Mouse (Mus musculus) spleen, postnatal 10 days (tissue): ENCODE results near the gene Slc6a17.

Experiments used
- DNase-seq, 2 experiments: peaks; one replicate each; pipeline ENCODE4 v3.0.0; 2021 to 2022; ENCODE audit warnings: low spot score in 2 of 2

Gene Slc6a17

DNA sequence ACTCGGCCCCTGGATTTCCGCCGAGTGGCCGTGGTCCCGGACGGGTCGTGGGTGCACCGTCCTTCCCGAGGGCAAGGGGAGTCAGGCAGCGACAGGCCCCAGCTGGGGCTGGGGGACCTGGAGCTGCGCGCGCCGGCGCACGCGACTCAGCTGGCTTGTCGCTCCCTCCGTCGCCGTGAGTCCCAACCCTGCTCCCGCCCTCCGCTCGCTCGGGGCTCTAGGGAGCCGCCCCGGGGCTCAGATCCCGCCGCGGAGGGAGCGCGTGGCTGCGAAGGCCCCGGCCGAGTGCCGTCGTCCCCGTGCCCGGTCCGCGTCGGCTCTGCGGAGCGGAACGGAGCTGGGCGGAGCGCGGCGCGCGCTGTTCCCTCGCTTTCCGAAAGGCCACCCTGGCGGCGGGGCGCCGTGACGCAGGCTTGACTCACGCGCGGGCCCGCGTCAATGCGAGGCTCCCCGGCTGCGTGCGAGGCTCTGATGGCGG, at the start of gene Slc6a17:
Gene Slc6a17, minus strand, starts transcription at position 388 of the 478 bp plus-strand sequence.
- DNase-seq, result no peak

GRCm38 (mm10) chr3:107565331-107565730, 47.5 kb upstream of the Slc6a17 start:
- no peak for DNase-seq

DNA sequence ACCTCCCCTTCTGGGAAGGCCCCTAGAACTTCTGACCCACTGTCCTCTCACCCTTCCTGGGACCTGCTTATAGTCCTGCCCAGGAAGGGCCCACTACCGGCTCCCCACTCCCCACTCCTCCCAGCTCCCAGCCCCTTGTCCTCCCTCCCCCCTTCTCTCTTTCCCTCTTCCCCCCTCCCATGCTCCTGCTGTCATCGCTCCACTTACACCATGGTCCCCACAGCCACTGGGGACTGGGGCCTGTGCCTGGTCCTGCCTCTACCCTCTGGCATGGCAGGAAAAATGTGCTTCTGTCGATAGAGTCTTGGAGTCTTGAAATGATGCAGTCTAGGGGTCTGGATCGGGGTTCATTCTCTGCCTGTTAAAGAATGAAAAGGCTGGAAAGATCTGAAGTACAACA, 46.1 kb upstream of the Slc6a17 start:
- no peak for DNase-seq

DNA sequence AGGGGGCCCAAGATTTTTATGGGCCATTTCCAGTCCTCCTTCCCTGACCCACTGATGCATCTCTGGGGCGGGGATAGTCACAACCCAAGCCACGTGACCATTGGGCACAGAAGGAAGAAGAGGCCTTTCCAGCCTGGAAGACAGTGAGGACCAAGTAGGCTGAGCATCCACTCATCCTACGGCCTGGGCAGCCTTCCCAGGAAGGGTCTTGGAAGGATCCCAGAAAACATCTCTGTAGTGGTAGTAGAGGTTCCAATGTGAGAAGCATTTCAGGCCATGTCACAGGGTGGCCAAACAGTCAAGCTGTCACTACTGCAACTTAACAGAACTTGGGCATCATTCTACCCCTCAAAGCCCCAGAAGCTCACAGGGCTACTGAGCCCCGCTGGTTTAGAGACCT, 44.8 kb upstream of the Slc6a17 start:
- DNase-seq, result no peak

- DNase-seq, result no peak
Measured at GRCm38 (mm10) chr3:107562104-107562503, 44.3 kb upstream of the Slc6a17 start.

DNA sequence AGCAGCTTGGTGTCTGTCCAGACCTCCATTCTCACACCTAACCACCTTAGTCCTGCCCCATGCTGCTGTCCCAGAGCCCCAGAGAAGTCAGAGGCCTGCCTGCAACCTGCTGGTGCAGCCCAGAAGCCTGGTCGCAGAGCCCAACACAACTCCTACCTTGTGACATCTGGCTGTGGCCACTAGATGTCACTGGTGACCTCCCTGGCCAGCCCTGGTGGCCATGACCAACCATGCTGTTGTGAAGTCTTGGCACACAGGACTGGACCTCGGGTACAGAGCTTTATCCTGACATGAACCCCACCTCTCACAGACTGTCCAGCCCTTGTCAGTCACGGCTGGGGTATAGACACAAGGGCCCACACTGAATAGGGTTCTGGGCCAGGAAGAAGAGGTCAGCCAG, 41.4 kb upstream of the Slc6a17 start:
- peak; percentile 15 to 47 for DNase-seq

GRCm38 (mm10) chr3:107558740-107559139, 40.9 kb upstream of the Slc6a17 start:
- no peak for DNase-seq

- no peak for DNase-seq
Measured at GRCm38 (mm10) chr3:107554842-107555241, 37.0 kb upstream of the Slc6a17 start, which contains the start of gene Ubl4b. Ubl4b (minus strand) TSS chr3:107555073.

DNA sequence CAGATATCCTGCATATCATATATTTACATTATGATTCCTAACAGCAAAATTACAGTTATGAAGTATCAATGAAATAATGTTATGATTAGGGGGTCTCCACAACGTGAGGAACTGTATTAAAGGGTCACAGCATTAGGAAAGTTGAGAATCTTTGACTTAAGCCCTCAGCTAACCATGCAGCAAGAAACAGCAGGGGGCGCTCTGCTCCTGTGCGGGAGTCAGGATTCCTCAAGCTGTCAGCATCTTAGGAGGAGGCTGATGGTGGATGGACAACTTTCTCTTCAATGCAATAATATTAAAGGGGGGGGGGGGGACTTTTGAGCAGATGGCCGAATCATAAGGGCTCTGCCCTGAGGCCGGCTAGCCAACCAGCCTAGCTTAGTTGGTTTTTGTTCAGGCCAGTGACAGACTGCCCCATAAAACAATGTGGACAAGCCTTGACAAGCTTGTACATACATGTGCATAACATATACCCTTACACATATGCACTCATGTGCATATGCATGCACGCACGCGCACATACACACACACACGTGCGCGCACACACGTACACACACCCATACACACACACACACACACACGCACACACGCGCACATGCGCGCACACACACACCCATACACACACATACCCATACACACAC, 32.7 kb upstream of the Slc6a17 start:
- peak in 1 of 2 experiments; percentile 67 for DNase-seq

- DNase-seq, result no peak
Measured at GRCm38 (mm10) chr3:107546956-107547355, 29.1 kb upstream of the Slc6a17 start.

DNA sequence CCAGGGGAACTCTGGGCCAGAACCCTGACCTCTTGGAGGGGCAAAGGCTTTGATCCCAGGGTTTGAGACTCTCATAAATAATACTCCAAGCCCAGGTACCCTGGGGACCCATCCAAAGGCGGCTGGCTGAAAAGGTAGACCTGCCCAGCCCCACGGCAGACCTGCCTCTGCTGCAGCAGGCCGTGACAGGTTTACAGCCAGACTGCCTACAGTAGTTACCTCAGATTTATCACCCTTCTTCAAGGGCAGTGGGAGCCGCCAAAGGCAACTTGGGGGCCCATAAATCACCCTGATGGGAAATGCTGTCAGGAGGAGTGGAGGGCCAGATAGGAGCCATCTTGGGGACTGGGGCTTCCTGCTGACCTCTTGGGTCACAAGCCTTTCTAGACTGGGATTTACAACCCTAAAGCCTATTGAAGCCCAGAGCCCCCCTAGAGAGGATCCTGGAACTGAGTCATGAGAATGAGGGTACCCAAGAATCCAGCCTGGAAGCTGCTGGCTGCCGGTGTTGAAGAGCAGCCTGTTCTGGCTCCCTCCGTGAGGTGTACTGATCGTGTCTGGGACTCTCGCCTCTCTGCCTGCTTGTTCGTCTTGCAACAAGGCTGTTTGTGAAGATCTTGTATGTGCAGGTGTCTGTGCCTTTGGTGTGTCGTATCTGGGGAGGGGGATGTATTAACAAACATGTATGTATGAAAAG, 28.0 kb upstream of the Slc6a17 start:
- DNase-seq, result no peak

GRCm38 (mm10) chr3:107545278-107545677, 27.5 kb upstream of the Slc6a17 start:
- DNase-seq, result no peak

DNA sequence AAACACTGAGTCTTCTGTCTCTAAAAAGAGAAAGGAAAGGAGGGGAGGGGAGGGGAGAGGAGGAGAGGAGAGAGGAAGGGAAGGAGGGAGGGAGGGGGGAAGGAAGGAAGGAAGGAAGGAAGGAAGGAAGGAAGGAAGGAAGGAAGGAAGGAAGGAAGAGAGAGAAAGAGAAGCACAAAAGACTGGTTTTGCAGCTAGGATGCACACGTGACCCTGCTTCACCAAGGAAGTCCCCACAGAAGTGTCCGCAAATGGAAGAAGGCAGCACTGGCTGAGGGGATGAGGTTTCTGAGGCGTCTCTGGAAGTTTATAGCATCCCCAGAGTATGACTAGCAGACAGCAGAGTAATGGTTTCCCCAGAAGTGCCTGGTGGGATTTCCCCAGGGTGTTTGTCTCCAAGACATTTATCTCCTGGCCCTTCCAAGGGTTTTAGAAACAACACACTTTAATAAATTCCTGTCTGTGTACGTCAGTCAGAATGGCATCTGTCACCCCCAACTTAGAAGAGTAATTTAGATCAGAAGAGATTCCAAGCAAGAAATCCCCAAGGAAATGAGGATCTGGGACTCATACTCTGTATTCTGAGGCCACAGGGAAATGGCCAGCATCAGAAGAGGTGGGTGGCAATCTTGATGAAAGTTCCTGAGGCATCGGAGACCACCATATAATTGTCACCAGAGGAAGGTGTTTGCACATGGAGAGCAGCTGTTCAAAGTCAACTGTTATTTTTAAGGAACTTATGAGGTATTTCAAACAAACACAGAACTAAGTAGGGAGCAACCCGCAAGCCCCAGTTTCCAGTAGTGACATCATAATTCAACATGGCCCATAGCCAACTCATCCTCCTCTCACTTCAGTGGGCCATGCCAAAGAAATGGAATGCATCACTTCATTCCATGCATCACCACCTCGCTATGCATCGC, 25.6 kb upstream of the Slc6a17 start:
- DNase-seq, result no peak

- DNase-seq, result no peak
Measured at GRCm38 (mm10) chr3:107542584-107542983, 24.8 kb upstream of the Slc6a17 start.

GRCm38 (mm10) chr3:107537504-107537889, 19.7 kb upstream of the Slc6a17 start:
- no peak for DNase-seq

DNA sequence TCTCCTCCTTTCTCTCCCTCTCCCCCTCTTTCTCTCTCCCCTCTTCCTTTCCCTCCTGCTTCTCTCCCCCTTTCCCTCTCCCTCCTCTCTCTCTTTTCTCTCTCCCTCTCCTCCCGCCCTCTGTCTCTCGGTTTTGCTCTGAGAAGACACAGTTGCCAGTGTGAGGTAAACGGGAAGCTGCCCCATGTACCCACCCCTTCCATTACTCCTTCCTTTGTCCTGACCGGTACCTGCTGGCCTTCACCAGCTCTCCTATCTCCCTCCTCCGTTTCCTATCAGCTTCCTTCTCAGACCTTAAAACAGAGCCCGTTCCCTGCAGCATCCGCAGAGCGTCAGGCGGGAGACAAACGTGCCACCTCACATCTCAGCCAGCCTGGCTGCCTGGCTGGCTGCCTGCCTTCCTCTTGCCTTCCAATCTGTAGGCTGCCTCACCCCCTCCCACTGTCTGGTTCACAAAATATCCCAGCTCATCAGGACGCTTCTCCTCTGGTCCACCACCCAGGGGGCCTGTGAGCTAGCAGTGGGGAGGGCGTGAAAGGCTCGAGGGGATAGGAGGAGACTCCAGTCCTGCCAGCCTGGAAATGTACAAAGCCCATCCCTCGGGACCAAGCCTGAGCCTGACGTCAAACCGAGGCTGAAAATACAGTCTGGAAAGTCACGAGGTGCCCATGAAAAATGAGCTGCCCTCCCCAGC, 19.1 kb upstream of the Slc6a17 start:
- no peak for DNase-seq

- no peak for DNase-seq
Measured at GRCm38 (mm10) chr3:107534951-107535350, 17.1 kb upstream of the Slc6a17 start.

- no peak for DNase-seq
Measured at GRCm38 (mm10) chr3:107533532-107533931, 15.7 kb upstream of the Slc6a17 start.

DNA sequence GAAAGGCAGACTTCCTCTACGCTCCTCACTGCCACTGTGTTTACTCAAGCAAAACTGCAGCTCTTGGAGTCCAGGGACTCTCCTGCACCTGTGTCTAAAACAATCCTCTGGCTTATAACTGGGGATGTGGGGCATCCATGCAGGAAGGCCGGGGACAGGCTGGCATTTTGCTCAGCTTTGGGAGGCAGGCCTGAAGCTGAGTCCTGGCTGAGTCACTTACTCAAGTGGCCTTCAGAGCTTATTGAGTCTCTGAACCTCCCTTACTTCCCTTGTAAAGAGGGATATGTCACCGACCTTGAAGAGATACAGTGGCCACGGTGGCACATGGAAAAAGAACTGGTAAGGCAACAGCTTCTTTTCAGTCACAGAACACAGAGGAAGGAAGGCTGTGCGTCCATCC, 12.8 kb upstream of the Slc6a17 start:
- DNase-seq, result no peak

DNA sequence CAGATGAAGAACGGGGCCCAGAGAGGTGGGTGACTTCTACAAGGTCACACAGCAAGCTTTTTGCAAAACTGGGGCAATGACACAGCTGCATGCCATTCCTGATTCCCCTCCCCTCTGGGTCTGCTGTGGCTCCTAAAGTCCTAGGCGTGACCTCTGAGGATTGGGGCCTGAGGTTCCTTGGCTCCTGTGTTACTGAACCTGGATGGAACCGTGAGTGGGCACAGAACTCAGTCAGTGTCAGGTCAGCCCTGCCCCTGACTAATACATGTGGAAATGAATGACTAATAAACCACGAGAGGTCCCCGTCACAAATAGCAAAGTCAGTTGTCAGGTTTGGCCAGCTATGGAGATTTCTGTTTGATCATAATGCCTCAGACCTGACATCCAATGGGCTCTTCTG, 11.4 kb upstream of the Slc6a17 start:
- no peak for DNase-seq

GRCm38 (mm10) chr3:107528401-107529118, 10.7 kb upstream of the Slc6a17 start:
- DNase-seq, result no peak
